Mouse (Mus musculus) left cerebral cortex, postnatal 36 days (tissue): ENCODE data around the gene Ifnl2. TPM values are rescaled to one million over a fixed set of nuclear protein-coding genes. Genes with fewer than 3 reads are reported as not detected.
A peak's percentile ranks its signal among the peaks of the same experiment; 100 is the strongest.

Experiments used
- DNase-seq, 2 experiments: peaks; one replicate each; pipeline ENCODE4 v3.0.0; 2021 to 2022; ENCODE audit warnings: low spot score in 2 of 2, mixed read lengths in 1 of 2
- intact Hi-C: fragments of 180-260 bp; cut with DNase I; formaldehyde crosslinking; loops from one replicate; pipeline ENCODE4 v1.15.1; 2025
- total RNA-seq, 2 experiments: library from RNA; stranded (reverse); gene quantifications; 2 replicates each; pipeline ENCODE4 v1.2.3; 2021

The Ifnl2 gene
- total RNA-seq, 2 experiments from 2014 or later = not detected

GRCm38 (mm10) chr7:28495426-28495825, 14.8 kb downstream of the Ifnl2 start:
- no peak for DNase-seq
- intact Hi-C loops = no loop called here

- intact Hi-C loops = loop anchor here (5.0 kb wide), 1 partner anchor 35 kb away; no protein-coding TSS in a partner anchor
These were observed 17.9 kb downstream of the Ifnl2 start for GRCm38 (mm10) chr7:28492310-28492709.

GRCm38 (mm10) chr7:28490903-28491302, 19.4 kb downstream of the Ifnl2 start:
- intact Hi-C loops = loop anchor here (5.0 kb wide), 1 partner anchor 36 kb away; no protein-coding TSS in a partner anchor
- DNase-seq = no peak

More at GRCm38 (mm10) chr7:28492310-28492709, 17.9 kb downstream of the Ifnl2 start:
- DNase-seq = no peak

- intact Hi-C loops = loop anchor here (5.0 kb wide), 1 partner anchor 37 kb away; no protein-coding TSS in a partner anchor
These were observed 19.8 kb downstream of the Ifnl2 start for GRCm38 (mm10) chr7:28490410-28490809.

GRCm38 (mm10) chr7:28488030-28488491, 22.2 kb downstream of the Ifnl2 start:
- DNase-seq = peak; percentile 33 to 53
- intact Hi-C loops = no loop called here

More at GRCm38 (mm10) chr7:28490410-28490809, 19.8 kb downstream of the Ifnl2 start:
- peak; percentile 11 to 19 for DNase-seq

GRCm38 (mm10) chr7:28484192-28484591, 26.1 kb downstream of the Ifnl2 start:
- intact Hi-C loops = no loop called here
- no peak for DNase-seq

- intact Hi-C loops = no loop called here
- DNase-seq = peak; percentile 52 to 68
These were observed 27.4 kb downstream of the Ifnl2 start for GRCm38 (mm10) chr7:28482854-28483253.

GRCm38 (mm10) chr7:28478854-28479253, 31.4 kb downstream of the Ifnl2 start:
- intact Hi-C loops = no loop called here
- no peak for DNase-seq

GRCm38 (mm10) chr7:28477363-28477762, 32.9 kb downstream of the Ifnl2 start:
- intact Hi-C loops = no loop called here
- DNase-seq = no peak

- DNase-seq = no peak
- intact Hi-C loops = no loop called here
These were observed 34.1 kb downstream of the Ifnl2 start for GRCm38 (mm10) chr7:28476191-28476590.

GRCm38 (mm10) chr7:28467213-28467751, 43.0 kb downstream of the Ifnl2 start:
- intact Hi-C loops = no loop called here
- no peak for DNase-seq

- intact Hi-C loops = no loop called here
- DNase-seq = no peak
These were observed 43.5 kb downstream of the Ifnl2 start for GRCm38 (mm10) chr7:28466721-28467212.

GRCm38 (mm10) chr7:28464416-28465212, 45.6 kb downstream of the Ifnl2 start:
- intact Hi-C loops = no loop called here
- peak; percentile 87 for DNase-seq

GRCm38 (mm10) chr7:28462769-28463168, 47.5 kb downstream of the Ifnl2 start:
- intact Hi-C loops = no loop called here
- no peak for DNase-seq

GRCm38 (mm10) chr7:28460361-28460760, 49.9 kb downstream of the Ifnl2 start:
- no peak for DNase-seq
- intact Hi-C loops = no loop called here

Other genes starting within 250 kb of the Ifnl2 start
- 10 to 100 TPM; 59.9 to 66.6 TPM for gene Eid2, start 242.6 kb downstream of the Ifnl2 start, total RNA-seq
- 10 to 100 TPM; 33.3 to 37.8 TPM for gene Eid2b, start 232.7 kb downstream of the Ifnl2 start, total RNA-seq
- gene Selenov, start 219.3 kb downstream of the Ifnl2 start, total RNA-seq = under 1 TPM; 0.43 to 0.44 TPM
- 1 to 10 TPM; 1.4 to 1.8 TPM for gene Dll3, start 208.2 kb downstream of the Ifnl2 start, total RNA-seq
- gene Timm50, start 198.4 kb downstream of the Ifnl2 start, total RNA-seq = 10 to 100 TPM; 44.1 to 46.3 TPM
- 100 to 1,000 TPM; 120 to 122 TPM for gene Supt5, start 171.7 kb downstream of the Ifnl2 start, total RNA-seq
- gene Rps16, start 159.8 kb downstream of the Ifnl2 start, total RNA-seq = 100 to 1,000 TPM; 425 to 456 TPM
- 1 to 10 TPM; 6.2 to 9.7 TPM for gene Plekhg2, start 137.9 kb downstream of the Ifnl2 start, total RNA-seq
- 1 to 10 TPM; 2.6 to 3.3 TPM for gene Zfp36, start 130.2 kb downstream of the Ifnl2 start, total RNA-seq
- 10 to 100 TPM; 17.9 to 21.3 TPM for gene Med29, start 117.7 kb downstream of the Ifnl2 start, total RNA-seq
- 10 to 100 TPM; 59.0 to 72.1 TPM for gene Paf1, start 117.5 kb downstream of the Ifnl2 start, total RNA-seq
- 1 to 10 TPM; 1.3 to 2.0 TPM for gene Gmfg, start 73.0 kb downstream of the Ifnl2 start, total RNA-seq
- 10 to 100 TPM; 85.9 to 93.8 TPM for gene Lrfn1, start 58.5 kb downstream of the Ifnl2 start, total RNA-seq
- not detected for gene Ifnl3, start 12.4 kb upstream of the Ifnl2 start, total RNA-seq
- not detected for gene Sycn, start 30.4 kb upstream of the Ifnl2 start, total RNA-seq
- gene Nccrp1, start 36.8 kb upstream of the Ifnl2 start, total RNA-seq = under 1 TPM; 0.27 to 0.52 TPM
- 10 to 100 TPM; 68.7 to 68.8 TPM for gene Samd4b, start 87.7 kb upstream of the Ifnl2 start, total RNA-seq
- 10 to 100 TPM in 1 of 2 experiments, 1 to 10 TPM in 1; 9.0 to 10.4 TPM for gene Pak4, start 87.7 kb upstream of the Ifnl2 start, total RNA-seq
- 1 to 10 TPM in 1 of 2 experiments, under 1 TPM in 1; 0.99 to 1.5 TPM for gene Acp7, start 120.9 kb upstream of the Ifnl2 start, total RNA-seq
- gene Fbxo27, start 182.4 kb upstream of the Ifnl2 start, total RNA-seq = 10 to 100 TPM; 23.3 to 25.0 TPM
- 1 to 10 TPM; 2.0 TPM for gene Fbxo17, start 206.3 kb upstream of the Ifnl2 start, total RNA-seq
- gene Mrps12, start 231.4 kb upstream of the Ifnl2 start, total RNA-seq = 10 to 100 TPM; 66.5 to 70.2 TPM
- gene Sars2, start 231.5 kb upstream of the Ifnl2 start, total RNA-seq = 10 to 100 TPM; 14.9 to 15.1 TPM
- 1 to 10 TPM; 1.3 to 2.6 TPM for gene Ccer2, start 245.7 kb upstream of the Ifnl2 start, total RNA-seq